Mouse (Mus musculus): ENCODE results near the gene Itga6. TPM values are rescaled to one million over a fixed set of nuclear protein-coding genes. Genes with fewer than 3 reads are reported as not detected.
A peak's percentile ranks its signal among the peaks of the same experiment; 100 is the strongest.

The Itga6 gene
- polyA plus RNA-seq, 1 experiment from 2014 or later, result 51.6 TPM

DNA sequence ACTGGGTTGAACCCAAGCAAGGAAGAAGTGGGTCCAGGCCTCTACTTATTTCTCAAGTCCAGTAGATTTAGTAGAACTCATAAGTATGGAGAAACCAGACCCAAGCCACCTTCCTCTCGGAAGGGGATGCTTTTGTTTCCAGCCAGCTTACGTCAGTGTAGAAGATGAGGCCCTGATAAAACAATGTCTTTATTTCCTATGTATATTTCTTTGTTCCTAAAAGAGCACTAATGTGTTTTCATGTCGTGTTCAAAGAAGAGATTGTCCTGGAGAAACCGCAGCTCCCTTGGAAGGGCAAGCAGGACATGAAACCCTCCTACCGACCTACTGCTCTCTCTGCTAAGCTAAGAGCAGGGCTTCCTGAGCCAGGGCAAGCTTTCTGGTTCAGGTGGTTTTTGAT, 20.6 kb downstream of the Itga6 start:
- H3K9me3 ChIP-seq (replicated peaks), result no peaks in the 10 kb centered on the region
- no peaks in the 10 kb centered on the region for H3K27me3 ChIP-seq
- H3K4me2 ChIP-seq (replicated peaks), result no peak overlapping the region
- H3K4me1 ChIP-seq, result no peaks in the 10 kb centered on the region
- no peak for ATAC-seq (ENCODE audit: insufficient number of reproducible peaks, low FRiP score, low TSS enrichment, low read depth)
- H3K36me3 ChIP-seq, result no peaks in the 10 kb centered on the region
- WGBS, result 83% methylated on average over 5 of the region's 5 CpGs
- H3K4me3 ChIP-seq (replicated peaks), result no peak overlapping the region
- H3K27ac ChIP-seq (replicated peaks), result no peak overlapping the region
- no peak overlapping the region for H3K9ac ChIP-seq

DNA sequence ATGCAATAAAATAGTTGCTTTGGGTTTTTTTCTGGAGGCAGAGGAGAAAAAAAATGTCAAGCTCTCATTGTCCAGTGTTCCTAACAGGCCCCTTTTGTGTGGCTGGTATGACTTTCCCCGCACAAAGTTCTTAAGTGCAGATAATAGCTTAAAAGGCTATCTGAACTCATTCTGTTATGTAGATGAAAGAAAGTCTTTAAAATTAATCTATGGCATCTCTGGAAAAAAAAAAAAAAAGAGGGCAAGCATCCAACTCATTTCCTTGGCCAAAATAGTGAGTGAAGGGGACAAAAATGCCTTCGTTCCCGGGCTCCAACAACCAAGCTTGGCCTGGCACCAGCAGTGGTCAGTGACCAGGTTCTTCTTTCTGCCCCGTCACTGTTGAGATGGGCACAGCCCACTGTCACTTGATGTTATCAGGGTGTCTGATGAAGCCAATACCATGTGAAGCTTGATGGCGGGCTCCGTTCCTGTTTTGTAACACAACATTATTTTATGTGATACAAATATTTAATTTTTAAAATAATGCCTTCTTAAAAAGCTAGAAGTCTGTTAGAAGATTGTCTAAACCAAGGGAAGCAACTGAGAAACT, 21.7 kb downstream of the Itga6 start:
- no peak overlapping the region for H3K27ac ChIP-seq (replicated peaks)
- no peak overlapping the region for H3K9ac ChIP-seq
- H3K4me3 ChIP-seq (replicated peaks), result no peak overlapping the region
- no peaks in the 10 kb centered on the region for H3K36me3 ChIP-seq
- H3K4me1 ChIP-seq, result no peaks in the 10 kb centered on the region
- H3K27me3 ChIP-seq, result no peaks in the 10 kb centered on the region
- H3K4me2 ChIP-seq (replicated peaks), result no peak overlapping the region
- ATAC-seq (ENCODE audit: insufficient number of reproducible peaks, low FRiP score, low TSS enrichment, low read depth), result no peak
- 83% methylated on average over 6 of the region's 6 CpGs for WGBS
- H3K9me3 ChIP-seq (replicated peaks), result no peaks in the 10 kb centered on the region

DNA sequence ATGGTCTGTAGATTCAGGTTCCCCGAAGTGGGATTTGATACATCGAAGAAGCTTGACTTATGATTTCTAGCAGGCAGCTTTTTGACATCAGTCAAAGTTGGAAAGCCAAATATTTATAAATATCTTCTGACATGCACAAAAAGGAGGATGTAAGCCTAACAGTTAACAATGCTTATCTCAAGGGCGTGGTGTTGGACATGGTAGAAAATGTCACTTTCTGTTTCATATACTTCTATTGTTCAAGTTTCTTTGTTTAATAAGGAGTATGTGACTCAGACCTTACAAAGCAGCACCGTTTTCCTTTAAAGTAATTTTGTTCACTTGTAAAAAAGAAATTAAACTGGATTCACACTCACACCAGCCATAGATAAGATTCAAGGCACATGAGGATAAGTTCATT, 26.3 kb downstream of the Itga6 start:
- no peaks in the 10 kb centered on the region for H3K27me3 ChIP-seq
- WGBS, result 84% methylated on average over 4 of the region's 4 CpGs
- peaks cover 12% of the 10 kb centered on the region for H3K4me1 ChIP-seq
- H3K9ac ChIP-seq, result no peak overlapping the region
- H3K27ac ChIP-seq (replicated peaks), result no peak overlapping the region
- no peaks in the 10 kb centered on the region for H3K9me3 ChIP-seq (replicated peaks)
- H3K4me2 ChIP-seq (replicated peaks), result no peak overlapping the region
- no peaks in the 10 kb centered on the region for H3K36me3 ChIP-seq
- no peak for ATAC-seq (ENCODE audit: insufficient number of reproducible peaks, low FRiP score, low TSS enrichment, low read depth)
- no peak overlapping the region for H3K4me3 ChIP-seq (replicated peaks)

DNA sequence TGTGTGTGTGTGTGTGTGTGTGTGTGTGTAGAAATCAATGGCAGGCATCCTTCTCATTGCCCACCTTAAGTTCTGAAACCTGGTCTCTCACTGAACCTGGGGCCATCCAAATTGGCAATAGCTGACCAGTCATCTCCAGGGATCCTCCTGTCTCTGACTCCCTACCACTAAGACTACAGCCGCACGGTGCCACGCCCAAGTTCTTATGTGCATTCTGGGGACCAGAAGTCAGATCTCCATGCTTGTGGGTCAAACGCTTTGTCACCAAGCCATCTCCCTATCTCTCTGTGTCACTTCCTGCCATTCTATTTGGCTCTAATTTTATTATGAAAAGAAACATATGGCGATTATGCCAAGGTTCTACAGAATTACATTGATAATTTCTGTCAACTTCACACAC, 28.3 kb downstream of the Itga6 start:
- no peak overlapping the region for H3K27ac ChIP-seq (replicated peaks)
- ATAC-seq (ENCODE audit: insufficient number of reproducible peaks, low FRiP score, low TSS enrichment, low read depth), result no peak
- no peak overlapping the region for H3K4me2 ChIP-seq (replicated peaks)
- H3K9me3 ChIP-seq (replicated peaks), result no peaks in the 10 kb centered on the region
- no peaks in the 10 kb centered on the region for H3K36me3 ChIP-seq
- no peak overlapping the region for H3K4me3 ChIP-seq (replicated peaks)
- no peaks in the 10 kb centered on the region for H3K27me3 ChIP-seq
- WGBS, result 84% methylated on average over 5 of the region's 5 CpGs
- no peak overlapping the region for H3K9ac ChIP-seq
- H3K4me1 ChIP-seq, result peaks cover 12% of the 10 kb centered on the region

DNA sequence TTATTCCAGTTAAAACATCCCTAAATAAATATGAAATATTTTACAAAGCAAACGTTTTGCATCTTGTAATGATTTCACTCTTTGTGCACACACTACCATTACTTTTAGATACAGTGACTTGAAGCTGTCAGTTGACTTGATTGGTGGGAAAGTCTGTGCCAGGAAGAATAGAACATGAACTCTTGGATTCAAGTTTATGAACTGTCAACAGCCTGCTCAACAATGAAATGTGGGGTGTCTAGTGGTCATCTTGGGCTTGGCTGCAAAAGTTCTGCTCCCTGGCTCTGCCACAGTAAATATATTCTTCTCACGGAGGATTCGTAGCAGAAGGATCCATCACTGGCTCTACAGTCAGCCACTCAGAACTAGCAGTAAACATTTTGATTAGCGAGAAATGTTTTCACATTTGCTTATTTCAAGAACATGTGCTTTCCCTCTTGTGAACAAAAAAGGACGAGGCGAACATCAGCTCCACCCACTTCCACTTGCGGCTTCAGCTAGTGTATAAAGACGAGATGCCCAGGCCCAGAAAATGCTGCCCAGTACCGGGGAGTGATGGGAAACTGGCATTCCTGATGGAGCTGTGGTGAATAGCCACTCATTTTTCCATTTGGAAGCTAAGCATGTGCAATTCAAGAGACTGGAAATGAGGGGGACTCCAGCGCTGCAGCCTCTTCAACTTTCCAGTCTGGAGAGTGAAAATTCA, 29.0 kb downstream of the Itga6 start:
- ATAC-seq (ENCODE audit: insufficient number of reproducible peaks, low FRiP score, low TSS enrichment, low read depth), result no peak
- H3K4me1 ChIP-seq, result peaks cover 12% of the 10 kb centered on the region
- no peak overlapping the region for H3K4me2 ChIP-seq (replicated peaks)
- H3K27ac ChIP-seq (replicated peaks), result no peak overlapping the region
- WGBS, result 51% methylated on average over 10 of the region's 10 CpGs
- no peaks in the 10 kb centered on the region for H3K27me3 ChIP-seq
- no peak overlapping the region for H3K4me3 ChIP-seq (replicated peaks)
- H3K9ac ChIP-seq, result no peak overlapping the region
- no peaks in the 10 kb centered on the region for H3K9me3 ChIP-seq (replicated peaks)
- H3K36me3 ChIP-seq, result no peaks in the 10 kb centered on the region

DNA sequence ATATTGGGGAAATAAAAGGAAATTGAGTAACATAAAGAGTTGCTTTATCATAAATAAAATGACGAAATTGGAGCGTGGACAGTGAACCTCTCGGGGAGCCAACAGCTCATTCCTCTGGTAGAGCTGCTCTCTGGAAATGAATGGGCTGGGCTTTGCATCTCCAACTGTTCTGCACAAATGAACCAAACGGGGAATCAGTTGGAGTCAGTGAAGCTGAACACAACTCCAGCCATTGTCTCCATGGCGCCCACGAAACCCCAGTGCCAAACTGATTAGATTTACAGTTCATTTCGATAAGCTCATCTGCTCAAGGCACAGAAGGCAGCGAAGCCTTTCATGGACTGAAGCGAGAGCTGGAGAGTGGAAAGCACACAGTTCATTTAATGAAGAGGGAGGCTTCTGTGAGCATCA, 29.8 kb downstream of the Itga6 start:
- Histone ChIP-seq H3K27ac (replicated peaks) (no peak overlapping the region), H3K9me3 (replicated peaks) (no peaks in the 10 kb centered on the region), H3K9ac (no peak overlapping the region), H3K4me1 (peaks cover 15% of the 10 kb centered on the region), H3K36me3 (no peaks in the 10 kb centered on the region), H3K4me2 (replicated peaks) (no peak overlapping the region), H3K27me3 (no peaks in the 10 kb centered on the region), H3K4me3 (replicated peaks) (no peak overlapping the region)
- ATAC-seq (ENCODE audit: insufficient number of reproducible peaks, low FRiP score, low TSS enrichment, low read depth), result no peak
- 53% methylated on average over 9 of the region's 9 CpGs for WGBS

DNA sequence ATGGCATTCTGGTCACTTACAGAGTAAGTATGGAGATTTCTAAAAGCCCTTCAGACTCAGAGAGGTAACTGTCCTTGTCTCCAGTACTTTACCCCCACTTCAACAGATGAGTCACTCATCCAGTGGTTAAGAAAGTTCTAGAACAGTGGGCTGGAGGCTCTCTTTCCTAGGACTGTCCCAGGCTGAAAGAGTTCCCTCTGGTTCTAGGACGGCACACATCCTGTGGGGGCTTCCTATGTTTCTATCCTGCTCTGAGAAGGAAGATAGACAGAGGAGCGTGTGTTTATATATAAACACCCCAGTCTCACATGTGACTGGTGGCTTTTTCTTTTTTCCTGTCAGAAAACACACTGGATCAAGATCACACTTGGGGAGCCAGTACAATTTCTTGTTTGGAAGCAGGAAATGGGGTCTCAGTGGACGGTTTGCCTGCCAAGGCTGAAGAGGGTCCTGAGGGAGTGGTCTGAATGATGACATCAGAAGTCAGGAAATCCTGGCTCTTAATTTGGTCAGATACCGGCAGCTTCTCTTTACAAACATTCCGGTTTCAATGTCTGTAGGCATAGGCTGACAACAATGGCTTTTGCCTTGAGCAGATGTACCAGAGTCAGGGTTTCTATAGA, 34.0 kb downstream of the Itga6 start:
- no peak for ATAC-seq (ENCODE audit: insufficient number of reproducible peaks, low FRiP score, low TSS enrichment, low read depth)
- 51% methylated on average over 5 of the region's 5 CpGs for WGBS
- H3K9ac ChIP-seq, result no peak overlapping the region
- no peak overlapping the region for H3K4me3 ChIP-seq (replicated peaks)
- H3K27ac ChIP-seq (replicated peaks), result no peak overlapping the region
- H3K27me3 ChIP-seq, result no peaks in the 10 kb centered on the region
- no peaks in the 10 kb centered on the region for H3K36me3 ChIP-seq
- H3K4me2 ChIP-seq (replicated peaks), result no peak overlapping the region
- H3K4me1 ChIP-seq, result peaks cover 13% of the 10 kb centered on the region
- no peaks in the 10 kb centered on the region for H3K9me3 ChIP-seq (replicated peaks)

DNA sequence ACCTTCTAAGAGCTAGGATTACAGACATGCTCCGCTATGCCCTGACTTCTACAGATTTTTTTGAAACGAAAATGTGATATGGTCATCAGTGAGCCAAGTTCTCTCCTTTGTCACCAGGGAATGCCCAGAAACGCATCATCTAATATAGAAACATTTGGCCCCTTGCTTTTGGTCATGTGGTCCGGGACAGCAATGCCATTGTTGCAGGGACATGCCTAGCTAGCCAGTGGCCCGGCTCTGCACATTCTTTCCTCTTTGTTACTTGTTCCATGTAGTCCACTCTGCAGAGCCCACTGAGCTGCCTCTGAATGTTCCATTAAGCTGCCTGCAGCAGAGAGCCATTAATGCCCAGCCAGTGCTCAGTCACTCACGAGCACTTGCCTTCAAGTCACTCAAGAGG, 34.6 kb downstream of the Itga6 start:
- Histone ChIP-seq H3K9ac (no peak overlapping the region), H3K27ac (replicated peaks) (no peak overlapping the region), H3K4me1 (0 out of 2 replicates have a peak, but pooled peaks cover 7% of the 10 kb centered on the region), H3K4me2 (replicated peaks) (no peak overlapping the region), H3K4me3 (replicated peaks) (no peak overlapping the region), H3K36me3 (no peaks in the 10 kb centered on the region), H3K9me3 (replicated peaks) (no peaks in the 10 kb centered on the region), H3K27me3 (no peaks in the 10 kb centered on the region)
- no peak for ATAC-seq (ENCODE audit: insufficient number of reproducible peaks, low FRiP score, low TSS enrichment, low read depth)
- 71% methylated on average over 6 of the region's 6 CpGs for WGBS

DNA sequence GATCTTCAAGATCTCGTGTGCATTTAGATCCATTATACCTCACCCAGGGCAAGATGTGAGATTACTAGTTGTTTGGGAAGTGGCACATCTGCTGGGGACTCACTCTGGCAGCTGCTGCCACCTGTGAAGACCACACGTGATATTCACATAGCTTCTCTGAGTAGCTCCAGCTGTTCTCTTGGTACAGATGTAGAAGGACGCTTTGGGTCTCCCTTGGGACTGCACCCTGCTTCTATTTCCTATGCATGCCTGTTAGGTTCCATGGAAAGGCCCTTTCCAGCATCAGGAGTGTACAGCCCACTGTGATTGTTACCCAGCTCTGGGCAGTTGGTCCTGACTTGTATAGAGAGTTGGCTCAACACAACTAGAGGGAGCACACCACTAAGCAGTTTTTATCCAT, 39.8 kb downstream of the Itga6 start:
- no peak for ATAC-seq (ENCODE audit: insufficient number of reproducible peaks, low FRiP score, low TSS enrichment, low read depth)
- Histone ChIP-seq H3K4me1 (peaks cover under 1% of the 10 kb centered on the region; the same call in 1 of the 2 replicates), H3K36me3 (no peaks in the 10 kb centered on the region), H3K4me2 (replicated peaks) (no peak overlapping the region), H3K4me3 (replicated peaks) (no peak overlapping the region), H3K9ac (no peak overlapping the region), H3K27me3 (0 out of 2 replicates have a peak, but pooled peaks cover 3% of the 10 kb centered on the region), H3K27ac (replicated peaks) (no peak overlapping the region), H3K9me3 (replicated peaks) (no peaks in the 10 kb centered on the region)
- 54% methylated on average over 3 of the region's 3 CpGs for WGBS

DNA sequence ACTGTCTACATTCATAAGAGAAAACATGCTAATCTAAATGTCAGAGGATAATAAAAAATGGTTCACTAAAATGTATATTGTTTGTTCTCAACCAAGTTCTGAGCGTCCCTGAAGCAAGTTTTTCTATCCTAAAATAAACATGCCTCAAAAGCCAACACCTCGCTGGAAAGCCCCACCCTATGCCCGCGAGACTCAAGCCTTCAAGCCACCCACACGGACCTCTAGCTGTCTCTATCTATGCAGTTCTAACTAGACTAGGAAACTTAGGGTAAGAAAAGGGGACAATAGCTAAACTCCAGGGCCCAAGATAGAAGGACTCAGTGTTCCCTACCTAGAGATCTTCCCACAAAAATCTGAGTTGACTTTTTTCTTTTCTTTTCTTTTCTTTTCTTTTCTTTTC, 40.6 kb downstream of the Itga6 start:
- H3K4me2 ChIP-seq (replicated peaks), result no peak overlapping the region
- 31% methylated on average over 5 of the region's 5 CpGs for WGBS
- no peak overlapping the region for H3K9ac ChIP-seq
- H3K27ac ChIP-seq (replicated peaks), result no peak overlapping the region
- H3K4me3 ChIP-seq (replicated peaks), result 0 out of 2 replicates have a peak overlapping the region, but pooled peaks have one; percentile 77
- H3K27me3 ChIP-seq, result 0 out of 2 replicates have a peak, but pooled peaks cover 3% of the 10 kb centered on the region
- ATAC-seq (ENCODE audit: insufficient number of reproducible peaks, low FRiP score, low TSS enrichment, low read depth), result no peak
- H3K9me3 ChIP-seq (replicated peaks), result no peaks in the 10 kb centered on the region
- H3K4me1 ChIP-seq, result peaks cover 3% of the 10 kb centered on the region; the same call in 1 of the 2 replicates
- H3K36me3 ChIP-seq, result no peaks in the 10 kb centered on the region

DNA sequence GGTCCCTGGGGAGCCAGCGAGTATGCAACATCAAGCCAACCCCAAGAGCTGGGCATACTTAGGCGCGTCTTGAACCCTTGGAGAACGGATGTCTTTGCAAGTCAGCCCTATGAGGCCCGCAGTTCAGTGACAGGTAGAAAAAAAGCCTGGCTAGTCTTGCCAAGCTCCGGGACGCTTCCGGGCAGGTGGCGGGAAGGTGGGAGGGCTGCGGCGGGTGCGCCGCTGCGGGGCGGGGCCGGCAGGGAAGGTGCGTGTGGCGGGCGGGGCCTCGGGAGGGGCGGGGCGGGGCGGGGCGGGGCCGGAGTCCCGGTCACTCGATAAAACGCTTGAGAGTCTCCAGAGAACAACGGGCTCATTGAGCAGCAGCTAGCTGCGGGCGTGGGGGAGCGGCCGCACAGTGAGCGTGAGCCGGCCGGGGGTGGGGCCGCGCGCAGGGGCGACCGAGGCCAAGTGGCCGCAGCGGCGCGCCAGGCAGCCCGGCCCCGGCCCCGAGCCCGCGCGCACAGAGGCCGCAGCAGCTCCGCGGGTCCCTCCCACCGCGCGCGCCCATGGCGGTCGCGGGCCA, 41.3 kb downstream of the Itga6 start:
- H3K4me1 ChIP-seq, result peaks cover 3% of the 10 kb centered on the region; the same call in 1 of the 2 replicates
- peak overlapping the region; percentile 69 for H3K9ac ChIP-seq
- under 1% methylated on average over 55 of the region's 61 CpGs for WGBS
- 0 out of 2 replicates have a peak, but pooled peaks cover 3% of the 10 kb centered on the region for H3K27me3 ChIP-seq
- H3K27ac ChIP-seq (replicated peaks), result peak overlapping the region; percentile 66
- H3K4me3 ChIP-seq (replicated peaks), result peak overlapping the region; percentile 77
- H3K36me3 ChIP-seq, result no peaks in the 10 kb centered on the region
- H3K9me3 ChIP-seq (replicated peaks), result no peaks in the 10 kb centered on the region
- ATAC-seq (ENCODE audit: insufficient number of reproducible peaks, low FRiP score, low TSS enrichment, low read depth), result peak; percentile 87
- peak overlapping the region; percentile 95 for H3K4me2 ChIP-seq (replicated peaks)
